Mouse (Mus musculus) CH12.LX (cell line): ENCODE data around the gene Arrb1. TPM values are rescaled to one million over a fixed set of nuclear protein-coding genes. Genes with fewer than 3 reads are reported as not detected.

Experiments
- DNase-seq: peaks from one replicate; pipeline ENCODE4 v3.0.0-alpha.2; 2013; ENCODE audit errors: extremely low read depth
- H3K27ac ChIP-seq: 2 replicates; pipeline ENCODE4 v1.5.1; 2012; ENCODE audit warnings: low read depth, mild to moderate bottlenecking, control low read depth, moderate library complexity; ENCODE audit not compliant: insufficient read depth
- H3K27me3 ChIP-seq: replicated peaks from 2 replicates; pipeline ENCODE3; 2012; ENCODE audit warnings: inconsistent platforms
- H3K36me3 ChIP-seq, 2 experiments: replicated peaks in 1 of 2; 2 replicates each; pipeline versions ENCODE3 to v1.6.1; 2012; ENCODE audit warnings: inconsistent platforms in 1 of 2, low read length in 1 of 2, mild to moderate bottlenecking in 1 of 2, mixed read lengths in 1 of 2, moderate library complexity in 1 of 2; ENCODE audit not compliant: control insufficient read depth in 1 of 2, insufficient read depth in 1 of 2
- H3K4me1 ChIP-seq, 2 experiments: 2 replicates each; pipeline ENCODE4 v1.6.1; 2012; ENCODE audit warnings: inconsistent platforms in 1 of 2, moderate library complexity in 1 of 2; ENCODE audit not compliant: insufficient read depth in 2 of 2, control insufficient read depth in 1 of 2
- H3K4me2 ChIP-seq: 2 replicates; pipeline ENCODE4 v1.6.1; 2012; ENCODE audit warnings: low read depth, mild to moderate bottlenecking, control low read depth; ENCODE audit not compliant: poor library complexity, insufficient read depth, severe bottlenecking
- H3K4me3 ChIP-seq, 3 experiments: fragments of 150-350 bp in 1 of 3; sonication (generic) in 1 of 3; replicated peaks in 1 of 3; 2 replicates each; pipeline versions ENCODE3 to v1.5.1; 2011 to 2012; ENCODE audit warnings: low read depth in 2 of 3, low read length in 2 of 3, mild to moderate bottlenecking in 2 of 3, moderate library complexity in 2 of 3, control low read depth in 1 of 3, improper control_type of control experiment in 1 of 3, inconsistent platforms in 1 of 3, mixed read lengths in 1 of 3; ENCODE audit not compliant: poor library complexity in 1 of 3
- H3K79me2 ChIP-seq: replicated peaks from 2 replicates; pipeline ENCODE4 v1.6.1; 2012; ENCODE audit warnings: mild to moderate bottlenecking, moderate library complexity; ENCODE audit not compliant: control insufficient read depth, poor library complexity, insufficient read depth, severe bottlenecking; ENCODE audit errors: extremely low read depth
- H3K9ac ChIP-seq: 2 replicates; pipeline ENCODE4 v1.6.1; 2012; ENCODE audit warnings: low read depth, mild to moderate bottlenecking, control low read depth, moderate library complexity; ENCODE audit not compliant: insufficient read depth
- H3K9me3 ChIP-seq: replicated peaks from 2 replicates; pipeline ENCODE3; 2012; ENCODE audit warnings: low read length, inconsistent platforms, mixed read lengths
- CHD1 ChIP-seq: IDR thresholded peaks from 2 replicates; pipeline ENCODE4 v1.6.1; 2012; ENCODE audit warnings: low read depth, low read length, improper control_type of control experiment, inconsistent platforms
- ELF1 ChIP-seq: IDR thresholded peaks from 2 replicates; pipeline ENCODE4 v1.6.1; 2014; ENCODE audit warnings: low read depth, mild to moderate bottlenecking, inconsistent platforms, low read length, improper control_type of control experiment
- ETS1 ChIP-seq: conservative IDR thresholded peaks from 2 replicates; pipeline ENCODE4 v1.6.1; 2012; ENCODE audit warnings: low read depth, mild to moderate bottlenecking, inconsistent platforms, low read length, improper control_type of control experiment, moderate library complexity
- HCFC1 ChIP-seq: IDR thresholded peaks from 2 replicates; pipeline ENCODE4 v1.6.1; 2012; ENCODE audit warnings: low read depth, mild to moderate bottlenecking, inconsistent platforms, low read length, improper control_type of control experiment
- IRF4 ChIP-seq: IDR thresholded peaks from 2 replicates; pipeline ENCODE4 v1.6.1; 2014; ENCODE audit warnings: low read depth, mild to moderate bottlenecking, inconsistent platforms, low read length, improper control_type of control experiment
- JUN ChIP-seq: IDR thresholded peaks from 2 replicates; pipeline ENCODE4 v1.6.1; 2011; ENCODE audit warnings: low read depth, mild to moderate bottlenecking, low read length, improper control_type of control experiment, moderate library complexity; ENCODE audit not compliant: insufficient read depth
- KAT2A ChIP-seq: IDR thresholded peaks from 2 replicates; pipeline ENCODE4 v1.6.1; 2012; ENCODE audit warnings: low read length, improper control_type of control experiment, inconsistent platforms; ENCODE audit not compliant: insufficient replicate concordance
- MAX ChIP-seq: IDR thresholded peaks from 2 replicates; pipeline ENCODE4 v1.6.1; 2011; ENCODE audit warnings: low read length, improper control_type of control experiment
- MAZ ChIP-seq: IDR thresholded peaks from 2 replicates; pipeline ENCODE4 v1.6.1; 2012; ENCODE audit warnings: low read depth, mild to moderate bottlenecking, inconsistent platforms, low read length, improper control_type of control experiment, moderate library complexity
- MEF2A ChIP-seq: IDR thresholded peaks from 2 replicates; pipeline ENCODE4 v1.6.1; 2014; ENCODE audit warnings: low read depth, mild to moderate bottlenecking, inconsistent platforms, low read length, improper control_type of control experiment, borderline replicate concordance
- MXI1 ChIP-seq: IDR thresholded peaks from 2 replicates; pipeline ENCODE4 v1.6.1; 2011; ENCODE audit warnings: mild to moderate bottlenecking, low read depth, low read length, improper control_type of control experiment
- NELFE ChIP-seq: IDR thresholded peaks from 2 replicates; pipeline ENCODE4 v1.6.1; 2011; ENCODE audit warnings: low read depth, low read length, improper control_type of control experiment
- PAX5 ChIP-seq: IDR thresholded peaks from 2 replicates; pipeline ENCODE4 v1.6.1; 2012; ENCODE audit warnings: low read length, inconsistent platforms, mixed read lengths
- POLR2A ChIP-seq: IDR thresholded peaks from 2 replicates; pipeline ENCODE4 v1.6.1; 2011; ENCODE audit warnings: low read depth, mild to moderate bottlenecking, improper control_type of control experiment, low read length
- POLR2AphosphoS2 ChIP-seq: IDR thresholded peaks from 2 replicates; pipeline ENCODE4 v1.6.1; 2011; ENCODE audit warnings: low read depth, low read length, improper control_type of control experiment
- RCOR1 ChIP-seq: conservative IDR thresholded peaks from 2 replicates; pipeline ENCODE4 v1.6.1; 2012; ENCODE audit warnings: low read depth, mild to moderate bottlenecking, inconsistent platforms, low read length, improper control_type of control experiment
- SIN3A ChIP-seq: IDR thresholded peaks from 2 replicates; pipeline ENCODE4 v1.6.1; 2012; ENCODE audit warnings: low read length, improper control_type of control experiment, inconsistent platforms
- TBP ChIP-seq: conservative IDR thresholded peaks from 2 replicates; pipeline ENCODE4 v1.6.1; 2011; ENCODE audit warnings: low read depth, low read length, improper control_type of control experiment
- TCF12 ChIP-seq: IDR thresholded peaks from 2 replicates; pipeline ENCODE4 v1.6.1; 2014; ENCODE audit warnings: low read depth, mild to moderate bottlenecking, inconsistent platforms, low read length, improper control_type of control experiment
- USF1 ChIP-seq: IDR thresholded peaks from 2 replicates; pipeline ENCODE4 v1.6.1; 2014; ENCODE audit warnings: low read depth, mild to moderate bottlenecking, inconsistent platforms, low read length, improper control_type of control experiment
- ZKSCAN1 ChIP-seq: IDR thresholded peaks from 2 replicates; pipeline ENCODE4 v1.6.1; 2012; ENCODE audit warnings: low read depth, inconsistent platforms, low read length, improper control_type of control experiment, borderline replicate concordance
- ZMIZ1 ChIP-seq: IDR thresholded peaks from 2 replicates; pipeline ENCODE4 v1.6.1; 2012; ENCODE audit warnings: low read depth, mild to moderate bottlenecking, inconsistent platforms, low read length, improper control_type of control experiment
- dilution Hi-C: fragments of 300-500 bp; cut with MboI; formaldehyde crosslinking; loops from 2 replicates; pipeline ENCODE4 v1.14.3; 2020; ENCODE audit warnings: low sequenced_read_pairs; ENCODE audit not compliant: extremely low pct_unique_long_range_greater_than_20kb, extremely low pct_ligation_motif_present
- in situ Hi-C: fragments of 300-500 bp; cut with MboI; formaldehyde crosslinking; loops from 3 replicates; pipeline ENCODE4 v1.14.3; 2019; ENCODE audit warnings: low sequenced_read_pairs, low pct_ligation_motif_present, low pct_unique_long_range_greater_than_20kb, mixed read lengths
- polyA plus RNA-seq: library from polyadenylated mRNA; unstranded; fragments of >175 nt; gene quantifications from 2 replicates; pipeline ENCODE4 v1.2.1, GENCODE M21; 2012; ENCODE audit warnings: low read depth; ENCODE audit not compliant: insufficient read length
- total RNA-seq, 2 experiments: library from RNA; depleted of rRNA; stranded (reverse); fragments of 300-350 nt in 1 of 2; fragments of >200 nt in 1 of 2; gene quantifications; 2 replicates each; pipeline ENCODE4 v1.2.3; 2012 to 2014

Gene Arrb1
- total and polyA plus RNA-seq, 3 experiments = 3.3 to 5.2 (median 4.2) TPM

- H3K4me2 ChIP-seq = peak overlapping the region; percentile 8; the same call in 1 of the 2 replicates
- peak overlapping the region in 1 of 3 experiments; percentile 23 for H3K4me3 ChIP-seq
- H3K4me1 ChIP-seq = peaks cover 13 to 55% of the 10 kb centered on the region in 2 experiments
- H3K27me3 ChIP-seq = no peaks in the 10 kb centered on the region
- TF ChIP-seq NELFE = peak; percentile 42; the same call in 1 of the 2 replicates
- peak; percentile 58 for TF ChIP-seq ELF1
- TF ChIP-seq JUN = no peak
- peak; percentile 54; the same call in 1 of the 2 replicates for TF ChIP-seq TCF12
- no peak; the same call in 1 of the 2 replicates for TF ChIP-seq ETS1
- TF ChIP-seq USF1 = no peak
- TF ChIP-seq ZKSCAN1 = no peak
- TF ChIP-seq MXI1 = no peak
- TF ChIP-seq SIN3A = 0 out of 2 replicates have a peak, but pooled peaks have one; percentile 50
- 0 out of 2 replicates have a peak, but pooled peaks have one; percentile 16 for TF ChIP-seq IRF4
- TF ChIP-seq MAZ = peak; percentile 45; the same call in 1 of the 2 replicates
- TF ChIP-seq PAX5 = no peak
- TF ChIP-seq TBP = 0 out of 2 replicates have a peak, but pooled peaks have one; percentile 48
- 0 out of 2 replicates have a peak, but pooled peaks have one; percentile 22 for TF ChIP-seq RCOR1
- peak; percentile 12; the same call in 1 of the 2 replicates for TF ChIP-seq HCFC1
- 0 out of 2 replicates have a peak, but pooled peaks have one; percentile 22 for TF ChIP-seq POLR2AphosphoS2
- TF ChIP-seq POLR2A = peak; percentile 79
- peak; percentile 39; the same call in 1 of the 2 replicates for TF ChIP-seq MEF2A
- TF ChIP-seq MAX = peak; percentile 39; the same call in 1 of the 2 replicates
- TF ChIP-seq CHD1 = no peak
- TF ChIP-seq ZMIZ1 = 0 out of 2 replicates have a peak, but pooled peaks have one; percentile 55
- no peak for TF ChIP-seq KAT2A
- no peaks in the 10 kb centered on the region for H3K79me2 ChIP-seq
- dilution Hi-C loops (no loop called here), in situ Hi-C loops (no loop called here)
- peak overlapping the region; percentile 48 for H3K27ac ChIP-seq
- peaks cover 0 to 5% of the 10 kb centered on the region in 2 experiments for H3K36me3 ChIP-seq
- peak overlapping the region; percentile 26 for H3K9ac ChIP-seq
- DNase-seq = peak; percentile 76
- peaks cover 5% of the 10 kb centered on the region for H3K9me3 ChIP-seq
Measured at GRCm38 (mm10) chr7:99545885-99546745, 10.8 kb downstream of the Arrb1 start.
